Mouse (Mus musculus): ENCODE measurements at regions not wholly inside any gene's neighbourhood (a gene's known extent, or its start where the extent isn't known, plus 50 kb on each side); places are given as distances from the start of the nearest gene placed in this dataset.

DNA sequence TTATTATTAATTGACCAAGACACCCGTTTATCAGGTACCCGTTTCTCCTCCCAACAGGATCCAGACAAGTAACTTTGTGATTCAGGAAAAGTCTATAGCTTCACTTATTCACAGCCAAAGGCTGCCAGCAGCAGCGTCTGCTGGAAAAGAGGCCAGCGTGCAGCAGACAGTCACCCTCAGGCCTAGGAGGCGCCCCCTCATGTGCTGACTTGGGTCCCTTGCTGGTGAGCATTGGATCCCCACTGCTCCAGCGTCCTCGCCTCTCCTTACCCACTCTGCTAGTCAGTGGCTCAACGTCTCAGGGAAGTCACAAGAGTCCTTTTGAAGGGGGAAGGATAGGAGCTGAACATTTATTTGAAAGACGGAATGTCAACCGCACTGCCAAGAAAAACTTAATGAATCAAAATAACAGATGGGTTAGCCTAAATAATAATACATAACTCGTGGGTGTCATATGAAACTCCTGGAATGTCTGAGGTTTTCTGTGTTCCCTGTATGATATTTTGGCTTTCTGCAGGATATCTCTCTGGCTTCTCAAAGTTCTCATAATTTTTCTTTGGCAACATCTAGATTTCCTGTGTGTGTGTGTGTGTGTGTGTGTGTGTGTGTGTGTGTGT lies 256.6 kb upstream of the Fn1 start:
- peaks cover 2% of the 10 kb centered on the region for H3K4me1 ChIP-seq (ENCODE audit: control insufficient read depth, insufficient read depth, low read length)
- H3K27ac ChIP-seq (ENCODE audit: insufficient read depth, low read length), result peak overlapping the region; percentile 94
- TF ChIP-seq CTCF (IDR thresholded peaks at IDR 0.05; ENCODE audit: borderline replicate concordance, insufficient read depth, low read length) (no peak), POLR2A (IDR thresholded peaks at IDR 0.05; ENCODE audit: low read depth, low read length) (no peak; the same call in none of the 2 replicates)
- no peak overlapping the region for H3K4me3 ChIP-seq (ENCODE audit: insufficient read depth, low read length)

DNA sequence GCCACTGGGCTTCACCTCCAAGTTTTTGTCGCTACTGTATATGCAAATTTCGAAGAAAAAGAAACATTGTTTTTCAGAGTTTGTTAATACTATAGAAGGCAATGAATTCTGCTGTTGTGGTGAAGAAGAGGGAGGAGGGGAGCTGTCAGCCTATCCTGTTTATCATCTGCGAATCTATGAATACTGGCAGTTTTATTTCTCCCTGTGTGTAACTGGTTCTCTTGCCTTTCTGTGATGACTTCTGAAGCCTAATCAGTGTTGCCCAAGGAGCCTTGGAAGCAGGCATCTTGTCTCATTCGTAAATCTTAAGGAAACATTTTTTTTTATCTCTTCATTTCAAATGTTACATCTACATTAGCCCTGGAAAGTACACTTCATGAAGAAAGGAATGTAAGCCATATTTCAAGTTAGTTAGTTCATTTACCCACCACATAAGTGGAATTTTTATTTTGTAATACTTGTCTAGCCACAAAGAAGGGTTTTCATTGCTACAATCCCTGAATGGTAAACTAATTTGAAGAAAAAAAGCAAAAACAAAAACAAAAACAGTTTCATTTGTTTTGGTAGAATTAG lies 251.5 kb upstream of the Fn1 start:
- TF ChIP-seq POLR2A (IDR thresholded peaks at IDR 0.05; ENCODE audit: low read depth, low read length) (no peak), CTCF (IDR thresholded peaks at IDR 0.05; ENCODE audit: borderline replicate concordance, insufficient read depth, low read length) (no peak)
- no peaks in the 10 kb centered on the region; the same call in 1 of the 2 replicates for H3K4me1 ChIP-seq (ENCODE audit: control insufficient read depth, insufficient read depth, low read length)
- peak overlapping the region; percentile 84 for H3K27ac ChIP-seq (ENCODE audit: insufficient read depth, low read length)
- H3K4me3 ChIP-seq (ENCODE audit: insufficient read depth, low read length), result no peak overlapping the region

DNA sequence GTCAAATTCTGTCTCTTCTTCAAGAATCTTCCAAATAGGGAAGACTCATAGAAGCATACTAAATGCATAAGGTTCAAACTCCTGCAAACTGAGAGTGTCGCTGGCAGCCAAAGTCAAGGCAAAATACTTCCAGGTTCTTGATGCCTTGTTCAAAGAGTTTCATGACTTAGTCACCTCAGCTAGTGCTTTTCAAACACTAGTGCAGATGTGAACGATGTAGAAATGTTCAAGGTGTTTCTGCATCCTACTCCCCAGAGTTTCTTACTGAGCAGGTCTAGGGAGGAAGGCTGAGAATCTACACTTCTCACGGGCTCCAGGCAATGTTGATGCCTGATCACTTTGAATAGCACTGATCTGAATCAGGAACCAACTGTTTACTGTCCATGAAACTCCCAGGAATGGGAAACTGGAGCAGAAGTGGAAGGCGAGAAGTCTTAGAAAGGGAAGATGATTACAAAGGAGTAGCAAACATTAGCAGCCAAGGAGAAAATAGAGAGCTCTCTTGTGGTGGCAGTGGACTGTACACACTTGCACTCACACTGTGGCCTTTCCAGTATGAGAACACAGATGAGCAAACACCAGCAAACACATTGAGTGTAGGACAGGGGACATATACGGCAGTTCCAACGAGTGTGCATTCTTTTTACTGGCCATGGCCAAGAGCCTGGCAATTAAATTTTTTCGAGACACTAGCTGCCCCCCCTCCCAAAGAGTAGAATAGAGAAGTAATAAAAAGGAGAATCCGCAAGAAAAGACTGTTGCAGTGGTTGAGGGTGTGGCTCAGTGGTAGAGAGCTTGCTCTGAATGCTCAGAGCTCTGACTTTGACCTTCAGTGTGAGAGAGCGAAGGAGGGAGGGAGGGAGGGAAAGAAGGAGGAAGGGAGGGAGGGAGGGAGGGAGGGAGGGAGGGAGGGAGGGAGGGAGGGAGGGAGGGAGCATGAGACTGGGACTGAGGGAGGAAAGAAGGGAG lies 247.4 kb upstream of the Fn1 start:
- TF ChIP-seq POLR2A (IDR thresholded peaks at IDR 0.05; ENCODE audit: low read depth, low read length) (no peak), CTCF (IDR thresholded peaks at IDR 0.05; ENCODE audit: borderline replicate concordance, insufficient read depth, low read length) (no peak)
- Histone ChIP-seq H3K4me3 (ENCODE audit: insufficient read depth, low read length) (no peak overlapping the region), H3K4me1 (ENCODE audit: control insufficient read depth, insufficient read depth, low read length) (peaks cover 4% of the 10 kb centered on the region), H3K27ac (ENCODE audit: insufficient read depth, low read length) (no peak overlapping the region)

DNA sequence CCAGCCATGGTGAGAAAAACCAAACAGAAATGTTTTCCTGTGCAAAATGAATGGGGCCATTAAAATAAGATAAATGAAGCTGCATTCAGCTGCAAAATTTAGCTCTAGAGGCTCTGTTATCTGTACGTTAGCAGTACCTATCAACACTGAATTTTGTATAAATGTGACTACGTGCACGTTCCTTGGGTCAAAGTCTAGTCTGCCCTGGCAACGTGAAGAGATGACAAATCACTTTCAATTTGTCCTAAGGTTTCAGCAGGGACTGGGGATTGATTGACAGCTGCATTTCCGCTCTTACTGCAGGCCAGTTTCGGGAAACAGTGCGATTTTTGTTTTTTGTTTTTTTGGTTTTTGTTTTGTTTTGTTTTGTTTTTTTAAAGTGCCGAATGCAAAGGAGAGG lies 246.1 kb upstream of the Fn1 start:
- TF ChIP-seq CTCF (IDR thresholded peaks at IDR 0.05; ENCODE audit: borderline replicate concordance, insufficient read depth, low read length) (no peak), POLR2A (IDR thresholded peaks at IDR 0.05; ENCODE audit: low read depth, low read length) (no peak)
- no peak overlapping the region for H3K4me3 ChIP-seq (ENCODE audit: insufficient read depth, low read length)
- peaks cover 9% of the 10 kb centered on the region for H3K4me1 ChIP-seq (ENCODE audit: control insufficient read depth, insufficient read depth, low read length)
- no peak overlapping the region for H3K27ac ChIP-seq (ENCODE audit: insufficient read depth, low read length)

DNA sequence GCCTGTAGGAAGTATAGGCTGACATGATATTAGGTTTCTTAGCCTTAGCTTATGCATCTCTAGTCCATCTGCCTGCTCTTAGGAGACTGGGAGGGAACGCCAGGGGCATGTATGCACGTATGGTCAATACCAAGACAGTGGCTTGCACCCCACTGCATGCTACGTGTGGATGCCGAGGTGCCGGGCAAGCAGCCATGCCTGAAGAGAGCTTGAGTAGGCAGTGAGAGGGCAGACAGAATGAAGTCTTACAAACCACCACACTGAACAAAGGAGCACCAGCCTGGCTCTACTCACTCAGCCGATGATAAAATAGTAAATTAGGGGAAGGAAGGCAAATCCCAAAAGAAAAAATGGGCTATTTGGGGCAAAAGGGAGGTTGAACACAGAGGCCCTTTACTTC lies 245.2 kb upstream of the Fn1 start:
- Histone ChIP-seq H3K4me1 (ENCODE audit: control insufficient read depth, insufficient read depth, low read length) (peaks cover 14% of the 10 kb centered on the region), H3K27ac (ENCODE audit: insufficient read depth, low read length) (no peak overlapping the region)
- TF ChIP-seq POLR2A (IDR thresholded peaks at IDR 0.05; ENCODE audit: low read depth, low read length) (no peak), CTCF (IDR thresholded peaks at IDR 0.05; ENCODE audit: borderline replicate concordance, insufficient read depth, low read length) (no peak)

DNA sequence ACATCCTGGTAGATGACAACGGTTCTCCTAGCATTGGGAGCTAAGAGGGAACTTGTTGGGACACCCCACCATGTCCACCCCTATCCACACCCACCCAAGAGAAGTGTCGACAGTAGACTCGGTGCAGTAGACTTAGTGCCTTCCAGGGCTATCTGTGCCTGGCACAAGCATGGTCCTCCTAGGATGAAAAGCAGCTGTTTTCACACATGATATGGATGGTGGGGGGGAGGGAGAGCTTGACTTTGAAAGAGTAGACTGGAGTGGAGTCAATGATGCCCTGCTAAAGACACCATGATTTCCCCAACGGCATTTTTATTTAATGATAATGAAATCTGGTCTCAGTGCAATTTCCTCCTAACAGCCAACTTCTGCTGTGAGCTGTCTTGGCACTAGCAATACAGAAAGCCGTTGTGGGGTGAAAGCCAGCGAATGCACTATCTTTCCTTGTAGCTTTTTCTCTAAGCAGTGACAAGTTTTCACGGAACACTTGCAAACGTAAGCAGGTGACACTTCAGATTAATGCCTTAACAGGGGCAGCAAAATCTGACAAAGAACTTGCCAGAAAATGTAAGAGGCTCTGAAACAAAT lies 244.6 kb upstream of the Fn1 start:
- no peak overlapping the region for H3K27ac ChIP-seq (ENCODE audit: insufficient read depth, low read length)
- H3K4me3 ChIP-seq (ENCODE audit: insufficient read depth, low read length), result no peak overlapping the region
- peaks cover 18% of the 10 kb centered on the region for H3K4me1 ChIP-seq (ENCODE audit: control insufficient read depth, insufficient read depth, low read length)
- TF ChIP-seq CTCF (IDR thresholded peaks at IDR 0.05; ENCODE audit: borderline replicate concordance, insufficient read depth, low read length) (no peak), POLR2A (IDR thresholded peaks at IDR 0.05; ENCODE audit: low read depth, low read length) (no peak)

More for the DNA sequence above, 245.2 kb upstream of the Fn1 start:
- no peak overlapping the region for H3K4me3 ChIP-seq (ENCODE audit: insufficient read depth, low read length)

DNA sequence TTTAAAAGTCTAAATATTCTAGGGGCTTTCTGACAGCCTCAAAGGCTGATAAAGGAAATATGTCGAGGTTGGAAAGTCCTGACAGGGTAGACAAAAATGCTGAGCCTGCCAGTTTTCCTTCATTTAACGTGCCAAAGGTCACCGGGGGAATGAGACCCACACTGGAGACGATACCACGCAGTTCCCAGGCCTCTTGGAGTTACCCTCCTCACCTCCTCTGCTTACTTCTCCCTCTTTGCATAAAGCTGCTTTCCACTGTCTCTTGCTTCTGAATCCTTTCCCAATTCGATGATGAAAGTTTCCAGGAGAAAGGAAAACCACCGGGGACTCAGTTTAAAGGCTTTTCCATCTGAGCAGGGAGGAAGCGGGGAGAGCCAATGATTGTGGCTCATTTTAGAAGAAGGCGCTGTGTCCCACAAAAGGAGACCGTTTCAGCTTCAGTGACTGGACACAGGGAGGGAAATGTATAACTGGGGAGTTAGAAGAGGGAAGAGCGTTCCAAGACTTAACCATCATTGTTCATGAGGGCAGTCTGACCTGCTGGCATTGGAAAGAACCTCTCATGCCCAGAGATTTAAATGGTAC lies 243.2 kb upstream of the Fn1 start:
- Histone ChIP-seq H3K4me1 (ENCODE audit: control insufficient read depth, insufficient read depth, low read length) (peaks cover 18% of the 10 kb centered on the region), H3K27ac (ENCODE audit: insufficient read depth, low read length) (peak overlapping the region; percentile 65), H3K4me3 (ENCODE audit: insufficient read depth, low read length) (no peak overlapping the region)
- TF ChIP-seq CTCF (IDR thresholded peaks at IDR 0.05; ENCODE audit: borderline replicate concordance, insufficient read depth, low read length) (no peak), POLR2A (IDR thresholded peaks at IDR 0.05; ENCODE audit: low read depth, low read length) (no peak)

DNA sequence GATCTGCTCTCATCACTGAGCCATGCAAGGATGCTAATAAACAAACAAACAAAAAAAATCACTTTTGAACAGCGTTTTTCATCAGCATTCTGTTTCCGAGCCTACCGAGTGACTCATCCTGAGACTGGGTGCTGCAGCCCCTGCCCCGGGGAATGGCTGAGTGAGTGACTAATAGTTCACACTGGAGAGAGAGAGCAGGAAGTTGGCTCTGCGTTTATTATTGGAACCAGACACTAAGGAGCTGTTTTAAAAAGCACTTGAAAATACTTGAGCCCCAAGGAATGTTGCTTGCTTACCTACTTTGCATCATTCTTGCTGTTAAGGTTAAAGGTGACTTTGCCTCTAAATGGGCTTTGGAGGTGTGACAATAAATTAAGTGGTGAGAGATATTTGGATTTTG lies 240.6 kb upstream of the Fn1 start:
- Histone ChIP-seq H3K4me3 (ENCODE audit: insufficient read depth, low read length) (no peak overlapping the region), H3K27ac (ENCODE audit: insufficient read depth, low read length) (peak overlapping the region; percentile 94), H3K4me1 (ENCODE audit: control insufficient read depth, insufficient read depth, low read length) (peaks cover 18% of the 10 kb centered on the region)
- TF ChIP-seq CTCF (IDR thresholded peaks at IDR 0.05; ENCODE audit: borderline replicate concordance, insufficient read depth, low read length) (no peak), POLR2A (IDR thresholded peaks at IDR 0.05; ENCODE audit: low read depth, low read length) (no peak)

DNA sequence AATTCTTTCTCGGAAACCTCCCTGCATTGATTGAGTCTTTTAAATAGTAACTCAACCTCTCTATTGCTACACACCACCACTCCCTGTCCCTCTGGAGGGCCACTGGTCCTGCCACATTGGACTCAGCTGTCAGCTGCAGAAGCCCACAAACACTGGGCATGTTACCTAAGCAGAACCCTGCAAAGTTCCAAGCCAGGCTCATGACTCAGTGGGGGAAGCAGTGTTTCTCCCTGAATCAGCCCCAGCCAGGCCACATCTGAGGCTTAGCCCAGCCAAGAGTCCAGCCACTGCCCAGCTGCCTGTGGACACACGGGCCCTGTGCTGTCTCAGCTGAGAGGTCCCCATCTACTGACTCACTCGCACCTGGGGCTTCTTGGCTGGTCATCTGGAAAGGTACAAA lies 234.8 kb upstream of the Fn1 start:
- H3K4me3 ChIP-seq (ENCODE audit: insufficient read depth, low read length), result no peak overlapping the region
- H3K4me1 ChIP-seq (ENCODE audit: control insufficient read depth, insufficient read depth, low read length), result 0 out of 2 replicates have a peak, but pooled peaks cover 3% of the 10 kb centered on the region
- TF ChIP-seq CTCF (IDR thresholded peaks at IDR 0.05; ENCODE audit: borderline replicate concordance, insufficient read depth, low read length) (no peak), POLR2A (IDR thresholded peaks at IDR 0.05; ENCODE audit: low read depth, low read length) (no peak)
- H3K27ac ChIP-seq (ENCODE audit: insufficient read depth, low read length), result peak overlapping the region; percentile 29; the same call in 1 of the 2 replicates
